Mouse (Mus musculus) heart, adult 2 months (tissue): ENCODE measurements around the gene Cfap97. TPM values are rescaled to one million over a fixed set of nuclear protein-coding genes. Genes with fewer than 3 reads are reported as not detected.
A peak's percentile ranks its signal among the peaks of the same experiment; 100 is the strongest.

Experiments used
- DNase-seq, 2 experiments: peaks; one replicate each; pipeline ENCODE4 v3.0.0; 2021
- H3K27ac ChIP-seq: fragments of 200-600 bp; 2 replicates; pipeline ENCODE4 v1.8.1; 2022
- H3K27me3 ChIP-seq: fragments of 200-500 bp; 2 replicates; pipeline ENCODE4 v1.6.1; 2012; ENCODE audit warnings: mild to moderate bottlenecking, low read length, inconsistent platforms, mixed read lengths; ENCODE audit not compliant: control insufficient read depth, insufficient read depth
- H3K36me3 ChIP-seq: fragments of 200-500 bp; 2 replicates; pipeline ENCODE4 v1.6.1; 2012; ENCODE audit warnings: low read length, inconsistent platforms; ENCODE audit not compliant: control insufficient read depth, insufficient read depth
- H3K4me1 ChIP-seq: fragments of 200-500 bp; 2 replicates; pipeline ENCODE4 v1.6.1; 2011; ENCODE audit warnings: low read length; ENCODE audit not compliant: control insufficient read depth, insufficient read depth
- H3K4me3 ChIP-seq: fragments of 200-600 bp; 2 replicates; pipeline ENCODE4 v1.8.1; 2022
- H3K79me2 ChIP-seq: fragments of 200-500 bp; replicated peaks from 2 replicates; pipeline ENCODE4 v1.6.1; 2012; ENCODE audit warnings: mild to moderate bottlenecking, inconsistent platforms, low read length, moderate library complexity, mixed read lengths; ENCODE audit not compliant: control insufficient read depth, insufficient read depth
- H3K9ac ChIP-seq: fragments of 200-500 bp; 2 replicates; pipeline ENCODE4 v1.6.1; 2012; ENCODE audit warnings: low read depth, mild to moderate bottlenecking, control low read depth, inconsistent platforms, low read length, mixed read lengths
- CTCF ChIP-seq: fragments of 200-600 bp; IDR thresholded peaks from 2 replicates; pipeline ENCODE4 v1.8.1; 2022; ENCODE audit warnings: antibody characterized with exemption, mild to moderate bottlenecking, moderate library complexity
- EP300 ChIP-seq: fragments of 200-500 bp; IDR thresholded peaks from 2 replicates; pipeline ENCODE4 v1.6.1; 2011; ENCODE audit warnings: low read depth, low read length, control low read depth; ENCODE audit not compliant: insufficient read depth
- POLR2A ChIP-seq: fragments of 200-500 bp; IDR thresholded peaks from 2 replicates; pipeline ENCODE4 v1.6.1; 2011; ENCODE audit warnings: mild to moderate bottlenecking, low read depth, low read length, control low read depth; ENCODE audit not compliant: insufficient read depth
- WGBS: fragments of 180-500 bp; shearing (Covaris S2); methylation state at CpG from one replicate; pipeline ENCODE4 v1.1.7; 2018; 5-methylcytosine and 5-hydroxymethylcytosine counted together
- intact Hi-C: fragments of 180-260 bp; cut with DNase I; formaldehyde crosslinking; loops from one replicate; pipeline ENCODE4 v1.15.1; 2025
- microRNA-seq, 2 experiments: library from miRNA; unstranded; fragments of <30 nt; microRNA quantifications; one replicate each; pipeline ENCODE4 v1.2.0; 2021
- polyA plus RNA-seq: library from polyadenylated mRNA; depleted of rRNA; stranded (reverse); fragments of >200 nt; gene quantifications from 2 replicates; pipeline ENCODE4 v1.2.3, GENCODE M21; 2012; rRNA removed
- total RNA-seq, 2 experiments: library from RNA; stranded (reverse); gene quantifications; 2 replicates each; pipeline ENCODE4 v1.2.3; 2021

Cfap97 gene
- total and polyA plus RNA-seq, 3 experiments, result 4.7 to 13.6 (median 12.2) TPM

DNA sequence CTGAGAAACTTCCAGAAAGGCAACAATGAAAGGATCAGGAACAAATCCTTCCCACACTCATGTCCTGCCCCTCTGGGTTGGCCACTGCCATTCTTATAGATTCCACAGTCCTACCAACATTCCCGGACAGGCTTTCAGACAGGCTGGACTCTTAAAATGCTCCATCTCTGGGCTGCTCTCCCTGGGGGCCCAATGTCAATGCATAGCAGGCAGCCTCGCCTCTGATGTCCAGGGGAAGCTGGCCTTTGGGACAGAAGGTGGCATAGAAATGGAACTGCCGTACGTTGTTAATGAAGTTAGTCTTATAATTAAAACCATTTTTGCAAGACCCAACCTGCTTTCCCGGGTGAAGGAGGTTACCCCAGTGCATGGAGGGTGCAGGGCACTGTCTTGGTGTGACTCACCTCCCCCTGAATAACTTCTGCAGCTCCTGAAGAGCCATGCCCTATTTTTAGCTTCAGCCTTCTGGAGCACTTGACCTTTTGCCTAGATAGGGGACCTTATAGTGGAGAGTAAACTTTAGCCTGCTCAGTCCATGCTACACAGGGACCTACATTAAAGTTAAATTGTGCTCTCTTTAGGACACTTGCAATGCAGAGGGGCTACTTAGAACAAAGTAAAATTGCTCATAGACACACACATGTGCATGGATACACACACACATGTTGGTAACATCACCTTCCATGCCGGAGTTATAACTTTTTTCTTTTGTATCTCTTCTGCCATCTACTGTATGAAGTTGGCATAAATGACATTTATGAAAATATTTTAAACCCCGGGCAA, 85.1 kb downstream of the Cfap97 start:
- peak; percentile 67 for TF ChIP-seq CTCF
- TF ChIP-seq EP300, result 0 out of 2 replicates have a peak, but pooled peaks have one; percentile 41
- TF ChIP-seq POLR2A, result no peak
- Histone ChIP-seq H3K27me3 (no peaks in the 10 kb centered on the region), H3K36me3 (no peaks in the 10 kb centered on the region), H3K27ac (peak overlapping the region; percentile 87), H3K79me2 (no peaks in the 10 kb centered on the region), H3K4me1 (0 out of 2 replicates have a peak, but pooled peaks cover 2% of the 10 kb centered on the region), H3K9ac (peak overlapping the region; percentile 54), H3K4me3 (no peak overlapping the region)
- intact Hi-C loops, result loop anchor here (1.0 kb wide), 1 partner anchor 51 kb away; no protein-coding TSS in a partner anchor
- peak in 1 of 2 experiments; percentile 48 for DNase-seq
- WGBS, result 37% methylated on average over 7 of the region's 7 CpGs

DNA sequence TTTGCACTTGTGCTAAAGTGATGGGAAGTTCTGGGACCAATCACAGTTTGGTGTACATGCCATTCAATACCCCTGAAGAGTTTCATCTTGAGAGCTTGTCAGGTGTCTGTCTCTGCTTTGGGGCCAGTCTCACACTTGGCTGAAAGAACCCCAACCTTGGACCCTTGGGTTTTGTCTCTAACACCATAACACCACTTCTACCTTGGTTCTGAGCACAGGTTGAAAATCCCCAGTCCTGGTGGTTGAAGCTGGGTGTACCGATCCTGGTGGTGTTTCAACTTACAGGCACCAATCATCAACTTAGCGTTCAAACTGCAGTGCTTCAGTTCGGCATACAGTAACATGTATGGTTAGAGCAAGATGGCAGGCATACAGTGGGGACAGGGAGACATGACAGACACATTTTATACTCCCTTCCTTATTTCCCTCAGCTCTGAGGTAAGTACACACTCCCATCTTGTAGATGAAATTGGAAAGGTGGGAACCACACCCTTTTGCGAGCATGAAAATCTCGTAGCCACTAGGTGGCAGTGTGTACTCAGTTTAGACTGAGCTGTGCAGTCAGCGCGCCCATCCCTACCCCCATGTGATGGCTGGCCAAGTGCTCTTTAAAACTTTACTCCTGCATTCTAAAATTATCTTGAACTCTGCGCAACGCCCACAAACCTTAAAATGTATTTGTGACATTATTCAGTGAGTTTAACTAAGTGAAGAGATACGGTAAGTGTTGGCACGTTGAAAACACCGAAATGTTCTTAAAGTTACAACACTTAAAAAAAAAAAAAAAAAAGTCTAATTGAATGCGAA, 90.2 kb downstream of the Cfap97 start:
- Histone ChIP-seq H3K9ac (no peak overlapping the region), H3K4me1 (no peaks in the 10 kb centered on the region), H3K36me3 (no peaks in the 10 kb centered on the region), H3K27me3 (no peaks in the 10 kb centered on the region), H3K27ac (no peak overlapping the region), H3K4me3 (peak overlapping the region; percentile 27), H3K79me2 (no peaks in the 10 kb centered on the region)
- intact Hi-C loops, result loop anchor here (1.0 to 2.0 kb wide), 3 partner anchors 40 to 305 kb away; no protein-coding TSS in a partner anchor
- WGBS, result 17% methylated on average over 13 of the region's 13 CpGs
- DNase-seq, result peak; percentile 73 to 76
- TF ChIP-seq POLR2A, result no peak
- TF ChIP-seq EP300, result peak; percentile 94
- peak; percentile 89 for TF ChIP-seq CTCF

DNA sequence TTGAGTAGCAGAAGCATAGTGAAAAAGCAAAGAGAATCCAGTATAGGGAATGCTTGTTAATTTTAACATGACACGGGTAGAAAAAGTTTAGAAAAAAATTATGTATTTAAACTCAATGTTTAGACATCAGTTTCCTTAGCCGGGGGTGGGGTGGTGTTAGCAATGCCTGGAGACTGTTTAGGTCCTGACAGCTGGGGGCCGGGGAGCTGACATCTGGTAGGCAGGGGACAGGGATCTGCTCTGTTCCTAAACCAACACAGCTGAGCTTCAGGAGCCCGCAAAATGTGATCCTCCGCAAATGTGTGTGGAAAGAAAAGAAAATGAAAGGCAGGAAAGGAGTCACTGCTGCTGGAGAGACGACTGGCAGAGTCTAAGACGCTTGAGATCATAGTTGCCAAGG, 91.4 kb downstream of the Cfap97 start:
- TF ChIP-seq CTCF, result no peak
- TF ChIP-seq POLR2A, result no peak
- TF ChIP-seq EP300, result no peak
- H3K27ac ChIP-seq, result no peak overlapping the region
- no peak overlapping the region for H3K9ac ChIP-seq
- no peaks in the 10 kb centered on the region for H3K36me3 ChIP-seq
- no peaks in the 10 kb centered on the region for H3K79me2 ChIP-seq
- no peaks in the 10 kb centered on the region for H3K27me3 ChIP-seq
- WGBS, result 56% methylated on average over 7 of the region's 7 CpGs
- no peak for DNase-seq
- H3K4me1 ChIP-seq, result no peaks in the 10 kb centered on the region
- H3K4me3 ChIP-seq, result no peak overlapping the region
- intact Hi-C loops, result loop anchor here (1.0 to 2.0 kb wide), 3 partner anchors 38 to 304 kb away; no protein-coding TSS in a partner anchor

Small RNA genes lying within 50 kb of the gene (microRNA-seq; reads per million reads assigned to microRNA genes)
- 0 reads per million in 2 experiments for gene Gm23812

Other genes starting within 250 kb of the Cfap97 start
- not detected for gene Ccdc110, start 217.2 kb upstream of the Cfap97 start, total RNA-seq
- not detected in 2 replicates for gene Ccdc110, start 217.2 kb upstream of the Cfap97 start, polyA plus RNA-seq
- under 1 TPM; 0.59 to 0.76 TPM for gene 1700029J07Rik, start 176.5 kb upstream of the Cfap97 start, total RNA-seq
- 0.66 and 0.94 TPM in 2 replicates for gene 1700029J07Rik, start 176.5 kb upstream of the Cfap97 start, polyA plus RNA-seq
- gene Ufsp2, start 176.2 kb upstream of the Cfap97 start, total RNA-seq, result 10 to 100 TPM; 25.3 to 25.9 TPM
- gene Ufsp2, start 176.2 kb upstream of the Cfap97 start, polyA plus RNA-seq, result 12.1 and 27.1 TPM in 2 replicates
- 1 to 10 TPM in 1 of 2 experiments, under 1 TPM in 1; 0.55 to 1.3 TPM for gene Lrp2bp, start 152.5 kb upstream of the Cfap97 start, total RNA-seq
- 0.61 and 1.4 TPM in 2 replicates for gene Lrp2bp, start 152.5 kb upstream of the Cfap97 start, polyA plus RNA-seq
- 1 to 10 TPM; 4.5 TPM for gene Ankrd37, start 146.1 kb upstream of the Cfap97 start, total RNA-seq
- gene Ankrd37, start 146.1 kb upstream of the Cfap97 start, polyA plus RNA-seq, result 5.2 and 7.1 TPM in 2 replicates
- gene Snx25, start 388 bp downstream of the Cfap97 start, total RNA-seq, result 1 to 10 TPM; 7.1 to 8.8 TPM
- 3.2 and 5.7 TPM in 2 replicates for gene Snx25, start 388 bp downstream of the Cfap97 start, polyA plus RNA-seq
- 1,000 to 10,000 TPM; 4,382 to 5,412 TPM for gene Slc25a4, start 59.5 kb downstream of the Cfap97 start, total RNA-seq
- 4,929 and 5,477 TPM in 2 replicates for gene Slc25a4, start 59.5 kb downstream of the Cfap97 start, polyA plus RNA-seq
- 1 to 10 TPM; 1.5 to 2.8 TPM for gene Helt, start 142.9 kb downstream of the Cfap97 start, total RNA-seq
- gene Helt, start 142.9 kb downstream of the Cfap97 start, polyA plus RNA-seq, result 1.3 TPM in 2 replicates